9 mouse cellular contexts compared by ENCODE assay signal in the genomic region with DNA sequence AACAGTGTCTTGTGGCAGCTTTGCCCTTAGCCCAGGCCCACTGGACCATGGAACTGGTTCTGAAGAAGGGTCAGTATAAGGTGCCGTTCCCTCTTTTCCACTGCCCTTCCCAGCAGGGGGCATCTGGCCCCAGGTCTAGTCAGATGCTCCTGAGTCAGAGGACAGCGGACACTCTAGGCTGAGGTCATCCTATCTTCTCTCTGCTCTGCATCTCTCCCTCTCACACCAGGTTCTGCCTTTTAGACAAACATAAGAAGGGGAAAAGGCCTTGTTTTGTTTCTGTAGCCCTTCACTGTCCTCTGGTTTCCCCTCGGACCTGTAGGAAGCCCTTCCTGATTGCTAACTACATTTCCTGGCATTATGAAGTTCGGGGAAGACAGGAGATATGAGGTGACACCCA. TPM values are rescaled to one million over a fixed set of nuclear protein-coding genes. Genes with fewer than 3 reads are reported as not detected.
DNase-seq lines count a peak whose midpoint lies in the region; ATAC-seq and TF ChIP-seq lines count a peak whose summit lies in the region.
"Had no signal": no experiment of that assay in that cellular context is flagged by ENCODE, and none has a peak within 500 bp of the region (broad histone marks: within the 10 kb centered on the region; RNA-seq: fewer than 3 reads in every experiment).

No protein-coding gene starts in this region.

- H3K27me3 ChIP-seq in embryonic facial prominence, embryonic 12.5 days: no peaks in the 10 kb centered on the region
- H3K27me3 ChIP-seq in limb, embryonic 14.5 days (ENCODE audit: control insufficient read depth, insufficient read depth, low read length): no peaks in the 10 kb centered on the region
- H3K27me3 ChIP-seq in neural tube, embryonic 12.5 days (replicated peaks): no peaks in the 10 kb centered on the region

- H3K9me3 ChIP-seq in embryonic facial prominence, embryonic 12.5 days: no peaks in the 10 kb centered on the region
- no peaks in the 10 kb centered on the region for H3K9me3 ChIP-seq in limb, embryonic 14.5 days (ENCODE audit: control insufficient read depth, low read length)
- no peaks in the 10 kb centered on the region for H3K9me3 ChIP-seq in neural tube, embryonic 12.5 days
- H3K9me3 ChIP-seq: G1E had no signal

- TF ChIP-seq CTCF in left cerebral cortex, adult 2 months (IDR thresholded peaks at IDR 0.05): no peak; the same call in 1 of the 2 replicates

- H3K4me1 ChIP-seq in embryonic facial prominence, embryonic 12.5 days: peaks cover 38% of the 10 kb centered on the region
- peaks cover 29% of the 10 kb centered on the region for H3K4me1 ChIP-seq in limb, embryonic 14.5 days (ENCODE audit: control insufficient read depth, insufficient read depth, low read length)
- peaks cover 47% of the 10 kb centered on the region for H3K4me1 ChIP-seq in neural tube, embryonic 12.5 days

- peak overlapping the region; percentile 99 for H3K9ac ChIP-seq in embryonic facial prominence, embryonic 12.5 days
- peak overlapping the region; percentile 98 for H3K9ac ChIP-seq in limb, embryonic 14.5 days (ENCODE audit: low read depth, low read length, severe bottlenecking)
- peak overlapping the region; percentile 99 for H3K9ac ChIP-seq in neural tube, embryonic 12.5 days

- DNase-seq in left cerebral cortex, adult 2 months (ENCODE audit: extremely low spot score in 1 of 2, low spot score in 2 of 2): no peak
- DNase-seq in left cerebral cortex, adult 9 months (ENCODE audit: low spot score in 2 of 2): no peak
- peak; percentile 56 for DNase-seq in heart, postnatal 4 days
- no peak for DNase-seq in limb, embryonic 14.5 days (ENCODE audit: low spot score)
- DNase-seq in layer of hippocampus, postnatal 25 days (ENCODE audit: extremely low spot score in 1 of 2, low spot score in 1 of 2): no peak

- no peak for TF ChIP-seq POLR2A in limb, embryonic 14.5 days (IDR thresholded peaks at IDR 0.05; ENCODE audit: borderline replicate concordance, extremely low read depth, insufficient read depth, insufficient read length)

- H3K4me2 ChIP-seq in embryonic facial prominence, embryonic 12.5 days (replicated peaks): peak overlapping the region; percentile 86
- H3K4me2 ChIP-seq in limb, embryonic 14.5 days (replicated peaks; ENCODE audit: low read depth, low read length, severe bottlenecking): peak overlapping the region; percentile 57
- peak overlapping the region; percentile 91 for H3K4me2 ChIP-seq in neural tube, embryonic 12.5 days (replicated peaks)

- no peak for ATAC-seq in embryonic facial prominence, embryonic 12.5 days (ENCODE audit: insufficient number of reproducible peaks, insufficient read depth, low FRiP score, low TSS enrichment)
- no peak for ATAC-seq in limb, embryonic 14.5 days (ENCODE audit: low FRiP score, low read depth)
- ATAC-seq in neural tube, embryonic 12.5 days (ENCODE audit: low FRiP score, low read depth): no peak
- ATAC-seq in activated CD4-positive, CD25-positive, alpha-beta regulatory T cell, adult 4 months: no peak

- peak overlapping the region; percentile 92 for H3K27ac ChIP-seq in left cerebral cortex, adult 2 months
- peak overlapping the region; percentile 100 for H3K27ac ChIP-seq in embryonic facial prominence, embryonic 12.5 days
- no peak overlapping the region for H3K27ac ChIP-seq in limb, embryonic 14.5 days (replicated peaks; ENCODE audit: low read depth, low read length)
- no peak overlapping the region for H3K27ac ChIP-seq in neural tube, embryonic 12.5 days

- H3K4me3 ChIP-seq in left cerebral cortex, adult 2 months: peak overlapping the region; percentile 74
- H3K4me3 ChIP-seq in embryonic facial prominence, embryonic 12.5 days: peak overlapping the region; percentile 76
- H3K4me3 ChIP-seq in limb, embryonic 14.5 days (replicated peaks; ENCODE audit: low read length): peak overlapping the region; percentile 76
- peak overlapping the region; percentile 85 for H3K4me3 ChIP-seq in neural tube, embryonic 12.5 days

- H3K36me3 ChIP-seq in embryonic facial prominence, embryonic 12.5 days: peaks cover 41% of the 10 kb centered on the region
- peaks cover 40% of the 10 kb centered on the region for H3K36me3 ChIP-seq in limb, embryonic 14.5 days (ENCODE audit: control insufficient read depth, insufficient read depth, low read length)
- peaks cover 41% of the 10 kb centered on the region for H3K36me3 ChIP-seq in neural tube, embryonic 12.5 days

- intact Hi-C loops in left cerebral cortex, adult 2 months (cut with DNase I): no loop called here

- WGBS in embryonic facial prominence, embryonic 12.5 days: 17% methylated on average over 4 of the region's 4 CpGs
- 25% methylated on average over 4 of the region's 4 CpGs for WGBS in limb, embryonic 14.5 days
- WGBS in neural tube, embryonic 12.5 days: 34% methylated on average over 4 of the region's 4 CpGs

RNA-seq across cellular contexts. Expression of a gene that starts 1.9 kb away (rescaled TPM):
- total RNA-seq in left cerebral cortex, adult 2 months (2021): 10 to 100 TPM; 73.5 to 86.9 TPM
- polyA plus RNA-seq in embryonic facial prominence, embryonic 12.5 days (2016; fragmentation: Nextera tagmentation; extraction: Ambion mirVana): 71.9 and 85.9 TPM in 2 replicates
- 100 to 1,000 TPM; 141 to 164 TPM for total RNA-seq in heart, postnatal 4 days (2021)
- polyA plus RNA-seq in limb, embryonic 14.5 days (2012; rRNA removed): 115 and 120 TPM in 2 replicates
- 38.0 and 47.8 TPM in 2 replicates for polyA plus RNA-seq in limb, embryonic 14.5 days (2014; fragmentation: Nextera tagmentation; extraction: Ambion mirVana)
- polyA plus RNA-seq in neural tube, embryonic 12.5 days (2016; fragmentation: Nextera tagmentation; extraction: Ambion mirVana): 90.0 and 91.9 TPM in 2 replicates
- polyA plus RNA-seq in activated CD4-positive, CD25-positive, alpha-beta regulatory T cell, adult 4 months (2017; shearing (Covaris generic)): 10 to 100 TPM in 1 of 2 experiments, 1 to 10 TPM in 1; 7.5 to 12.8 TPM
- total RNA-seq in layer of hippocampus, postnatal 25 days (2021): 10 to 100 TPM; 37.0 to 41.3 TPM

Comparison
In these comparisons a context has a peak if more than half of its experiments do, and no peak if none do; other contexts are left out.
1. H3K27ac ChIP-seq: peak in left cerebral cortex, adult 2 months (single experiment) and embryonic facial prominence, embryonic 12.5 days (single experiment); none in limb, embryonic 14.5 days (single experiment) and neural tube, embryonic 12.5 days (single experiment).
2. Peak in every context shown above with its lines, with median percentiles within 50 percentile points of each other: H3K4me3 ChIP-seq, H3K4me2 ChIP-seq and H3K9ac ChIP-seq.